Mouse (Mus musculus) MEL (cell line): ENCODE results near the gene Naa38.

Source experiments
- BHLHE40 ChIP-seq: IDR thresholded peaks from 2 replicates; pipeline ENCODE4 v1.6.1; 2012; ENCODE audit warnings: low read depth, mild to moderate bottlenecking, inconsistent platforms, low read length, improper control_type of control experiment, borderline replicate concordance
- CHD2 ChIP-seq: IDR thresholded peaks from 2 replicates; pipeline ENCODE4 v1.6.1; 2011; ENCODE audit warnings: low read length, improper control_type of control experiment
- CTCF ChIP-seq, 3 experiments: IDR thresholded peaks in 2 of 3; conservative IDR thresholded peaks in 1 of 3; 2 replicates each; pipeline ENCODE4 v1.5.1; 2011 to 2012; ENCODE audit warnings: low read length in 3 of 3, low read depth in 2 of 3, mild to moderate bottlenecking in 2 of 3, improper control_type of control experiment in 1 of 3, inconsistent platforms in 1 of 3, mixed read lengths in 1 of 3, moderate library complexity in 1 of 3; ENCODE audit not compliant: control insufficient read depth in 1 of 3, insufficient read depth in 1 of 3, poor library complexity in 1 of 3, severe bottlenecking in 1 of 3
- MXI1 ChIP-seq: IDR thresholded peaks from 2 replicates; pipeline ENCODE4 v1.6.1; 2011; ENCODE audit warnings: mild to moderate bottlenecking, low read depth, low read length, improper control_type of control experiment
- MYC ChIP-seq: IDR thresholded peaks from 2 replicates; pipeline ENCODE4 v1.6.1; 2011; ENCODE audit warnings: low read depth, mild to moderate bottlenecking, low read length, improper control_type of control experiment, moderate library complexity
- RCOR1 ChIP-seq: IDR thresholded peaks from 2 replicates; pipeline ENCODE4 v1.6.1; 2012; ENCODE audit warnings: low read depth, mild to moderate bottlenecking, inconsistent platforms, low read length, improper control_type of control experiment

GRCm38 (mm10) chr11:69406282-69406681 lies 11.0 kb downstream of the Naa38 start:
- TF ChIP-seq BHLHE40 (no peak), MXI1 (no peak), CTCF (IDR thresholded peaks at IDR 0.05 in 2 of 3, conservative IDR thresholded peaks at IDR 0.05 in 1 of 3; ENCODE audit: control insufficient read depth in 1 of 3, insufficient read depth in 1 of 3, low read depth in 2 of 3, low read length in 3 of 3, poor library complexity in 1 of 3, severe bottlenecking in 1 of 3) (no peak), CHD2 (no peak), MYC (no peak), RCOR1 (no peak)
